17 mouse cellular contexts compared by ENCODE assay signal in the genomic region with DNA sequence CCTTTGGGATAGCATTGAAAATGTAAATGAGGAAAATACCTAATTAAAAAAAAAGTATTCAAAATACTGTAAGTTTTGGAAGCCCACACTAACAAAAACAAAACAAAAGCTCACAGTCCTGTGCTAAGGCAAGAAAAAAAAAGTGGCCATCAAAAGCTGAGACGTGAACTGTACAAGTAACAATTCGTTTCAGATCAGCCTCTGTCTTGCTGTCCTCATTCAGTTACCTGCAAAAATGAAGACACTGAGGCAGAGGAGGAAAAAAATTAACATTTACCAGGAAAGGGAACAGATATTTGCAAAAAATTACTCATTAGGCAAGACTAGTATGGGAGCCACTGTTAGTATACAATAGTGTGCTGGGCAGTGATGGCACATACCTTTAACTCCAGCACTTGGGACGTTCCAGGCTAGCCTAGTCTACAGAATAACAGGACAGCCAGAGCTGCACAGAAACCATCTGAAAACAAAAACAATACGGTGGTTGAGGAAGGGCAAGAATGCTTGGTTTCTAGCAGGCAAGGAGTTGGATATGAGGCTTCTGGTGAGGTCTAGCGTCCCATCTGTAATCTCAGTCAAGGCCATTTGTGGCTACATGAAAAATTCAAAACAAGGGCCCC. TPM values are rescaled to one million over a fixed set of nuclear protein-coding genes. Genes with fewer than 3 reads are reported as not detected.
DNase-seq lines count a peak whose midpoint lies in the region; ATAC-seq and TF ChIP-seq lines count a peak whose summit lies in the region.
"Had no signal": no experiment of that assay in that cellular context is flagged by ENCODE, and none has a peak within 500 bp of the region (broad histone marks: within the 10 kb centered on the region; RNA-seq: fewer than 3 reads in every experiment).

No protein-coding gene starts in this region.

- no peaks in the 10 kb centered on the region; the same call in 1 of the 2 replicates for H3K9me3 ChIP-seq in liver, embryonic 12.5 days (replicated peaks)
- no peaks in the 10 kb centered on the region for H3K9me3 ChIP-seq in liver, postnatal 0 days (ENCODE audit: low read length)
- H3K9me3 ChIP-seq in liver, embryonic 16.5 days (replicated peaks; ENCODE audit: control insufficient read depth, low read length): no peaks in the 10 kb centered on the region
- H3K9me3 ChIP-seq: heart, embryonic 12.5 days had no signal

- H3K27me3 ChIP-seq in liver, embryonic 12.5 days (replicated peaks): 0 out of 2 replicates have a peak, but pooled peaks cover 3% of the 10 kb centered on the region
- H3K27me3 ChIP-seq in liver, postnatal 0 days (ENCODE audit: insufficient read depth, low read length): no peaks in the 10 kb centered on the region
- no peaks in the 10 kb centered on the region for H3K27me3 ChIP-seq in C2C12 (ENCODE audit: control insufficient read depth, insufficient read depth, insufficient read length)
- H3K27me3 ChIP-seq in liver, embryonic 16.5 days (ENCODE audit: control insufficient read depth, insufficient read depth, low read depth, low read length): no peaks in the 10 kb centered on the region
- H3K27me3 ChIP-seq: heart, embryonic 12.5 days had no signal

- no peak for TF ChIP-seq EP300 in liver, postnatal 0 days (IDR thresholded peaks at IDR 0.05; ENCODE audit: low read depth)

- ATAC-seq in liver, embryonic 12.5 days: no peak
- ATAC-seq in liver, postnatal 0 days: no peak
- ATAC-seq in liver, embryonic 16.5 days (ENCODE audit: low read depth): no peak

- DNase-seq in liver, postnatal 0 days: no peak
- peak; percentile 58 for DNase-seq in WW6 (ENCODE audit: low read depth, low spot score)
- DNase-seq in heart, adult 18-20 months: no peak
- DNase-seq in T-cell, adult 2 months (ENCODE audit: low spot score): no peak
- DNase-seq: adrenal gland, postnatal 10 days; cerebellum, adult 18-20 months; gastrocnemius, postnatal 36 days; heart, postnatal 4 days; lung, postnatal 14 days; retina, postnatal 1 day; thymus, adult 18-20 months had no signal

- H3K27ac ChIP-seq in liver, embryonic 12.5 days: peak overlapping the region; percentile 42
- no peak overlapping the region; the same call in 1 of the 2 replicates for H3K27ac ChIP-seq in liver, postnatal 0 days (ENCODE audit: low read depth)
- 0 out of 2 replicates have a peak overlapping the region, but pooled peaks have one; percentile 0 for H3K27ac ChIP-seq in liver, embryonic 16.5 days (ENCODE audit: low read length)
- H3K27ac ChIP-seq: left cerebral cortex, adult 2 months had no signal

- peaks cover 39% of the 10 kb centered on the region for H3K79me2 ChIP-seq in C2C12 (ENCODE audit: control insufficient read depth, insufficient read depth)

- peaks cover 25% of the 10 kb centered on the region for H3K4me1 ChIP-seq in liver, embryonic 12.5 days
- H3K4me1 ChIP-seq in liver, postnatal 0 days (ENCODE audit: insufficient read depth): peaks cover 12% of the 10 kb centered on the region; the same call in 1 of the 2 replicates
- peaks cover 17% of the 10 kb centered on the region for H3K4me1 ChIP-seq in liver, embryonic 16.5 days (ENCODE audit: control insufficient read depth, low read depth, low read length)

- no peak overlapping the region for H3K4me3 ChIP-seq in liver, embryonic 12.5 days
- no peak overlapping the region for H3K4me3 ChIP-seq in liver, postnatal 0 days (ENCODE audit: low read depth, low read length)
- no peak overlapping the region for H3K4me3 ChIP-seq in C2C12 (ENCODE audit: insufficient read depth, poor library complexity, severe bottlenecking)
- H3K4me3 ChIP-seq in liver, embryonic 16.5 days (ENCODE audit: low read depth, low read length): no peak overlapping the region
- H3K4me3 ChIP-seq: heart, embryonic 12.5 days; left cerebral cortex, adult 2 months had no signal

- peaks cover 32% of the 10 kb centered on the region for H3K36me3 ChIP-seq in liver, embryonic 12.5 days
- peaks cover 27% of the 10 kb centered on the region for H3K36me3 ChIP-seq in liver, postnatal 0 days (replicated peaks; ENCODE audit: insufficient read depth, low read length)
- H3K36me3 ChIP-seq in C2C12 (ENCODE audit: control insufficient read depth, insufficient read depth): peaks cover 32% of the 10 kb centered on the region
- H3K36me3 ChIP-seq in liver, embryonic 16.5 days (ENCODE audit: control insufficient read depth, insufficient read depth): peaks cover 30% of the 10 kb centered on the region

- no peak overlapping the region for H3ac ChIP-seq in C2C12 (ENCODE audit: control insufficient read depth, insufficient read length, low read depth)

- H3K9ac ChIP-seq in liver, embryonic 12.5 days: peak overlapping the region; percentile 88; the same call in 1 of the 2 replicates
- H3K9ac ChIP-seq in liver, postnatal 0 days (replicated peaks): no peak overlapping the region
- H3K9ac ChIP-seq in liver, embryonic 16.5 days (ENCODE audit: low read depth, low read length): no peak overlapping the region
- H3K9ac ChIP-seq: heart, embryonic 12.5 days had no signal

- WGBS in liver, embryonic 12.5 days (ENCODE audit: insufficient replicate concordance): 7% methylated on average over 5 of the region's 5 CpGs
- 18% methylated on average over 5 of the region's 5 CpGs for WGBS in liver, postnatal 0 days (ENCODE audit: insufficient replicate concordance)
- WGBS in liver, embryonic 16.5 days (ENCODE audit: insufficient replicate concordance): 9% methylated on average over 5 of the region's 5 CpGs

- no peak overlapping the region for H3K4me2 ChIP-seq in liver, embryonic 12.5 days
- H3K4me2 ChIP-seq in liver, postnatal 0 days (ENCODE audit: low read depth, low read length): no peak overlapping the region
- no peak overlapping the region for H3K4me2 ChIP-seq in liver, embryonic 16.5 days (ENCODE audit: low read depth, low read length)
- H3K4me2 ChIP-seq: heart, embryonic 12.5 days had no signal

- H3K79me3 ChIP-seq in C2C12 (ENCODE audit: low read depth): peaks cover 27% of the 10 kb centered on the region

- no peak for TF ChIP-seq CTCF in liver, postnatal 0 days (IDR thresholded peaks at IDR 0.05; ENCODE audit: low read depth)
- TF ChIP-seq CTCF in C2C12 (IDR thresholded peaks at IDR 0.05; ENCODE audit: control insufficient read depth, insufficient read depth, insufficient read length): no peak

TF ChIP-seq in C2C12, 6 proteins besides CTCF, POLR2A, EP300 and RAD21:
- no peak for TF ChIP-seq MYOD1 (IDR thresholded peaks at IDR 0.05; ENCODE audit: control insufficient read depth, insufficient read length, low read depth)
- no peak for TF ChIP-seq USF1 (IDR thresholded peaks at IDR 0.05; ENCODE audit: low read depth)
- TF ChIP-seq MAX (IDR thresholded peaks at IDR 0.05): peak; percentile 6
- no peak for TF ChIP-seq FOSL1 (IDR thresholded peaks at IDR 0.05; ENCODE audit: insufficient read depth, low read length, poor library complexity, severe bottlenecking)
- TF ChIP-seq CEBPB (IDR thresholded peaks at IDR 0.05; ENCODE audit: low read depth): no peak
- no peak for TF ChIP-seq MYOG (IDR thresholded peaks at IDR 0.05; ENCODE audit: control insufficient read depth, extremely low read depth, insufficient read length)
TF ChIP-seq in C2C12: peak in this region for 1.

RNA-seq across cellular contexts. Expression of a gene that starts 4.4 kb away (rescaled TPM):
- polyA plus RNA-seq in liver, embryonic 12.5 days (2016; fragmentation: Nextera tagmentation; extraction: Ambion mirVana): 133 and 141 TPM in 2 replicates
- 64.4 and 68.0 TPM in 2 replicates for polyA plus RNA-seq in liver, postnatal 0 days (2015; fragmentation: Nextera tagmentation; extraction: Ambion mirVana)
- polyA plus RNA-seq in C2C12 (2012; fragmentation: generic; extraction: Trizol): 207 TPM
- 133 and 137 TPM in 2 replicates for polyA plus RNA-seq in liver, embryonic 16.5 days (2015; fragmentation: Nextera tagmentation; extraction: Ambion mirVana)
- total RNA-seq in heart, adult 18-20 months (2021): 10 to 100 TPM; 42.4 to 48.1 TPM

RNA-seq across cellular contexts. Expression of a gene that starts 8.0 kb away (rescaled TPM):
- polyA plus RNA-seq in liver, embryonic 12.5 days (2016; fragmentation: Nextera tagmentation; extraction: Ambion mirVana): 87.1 and 95.9 TPM in 2 replicates
- 36.0 and 36.8 TPM in 2 replicates for polyA plus RNA-seq in liver, postnatal 0 days (2015; fragmentation: Nextera tagmentation; extraction: Ambion mirVana)
- polyA plus RNA-seq in C2C12 (2012; fragmentation: generic; extraction: Trizol): 116 TPM
- 40.0 and 48.3 TPM in 2 replicates for polyA plus RNA-seq in liver, embryonic 16.5 days (2015; fragmentation: Nextera tagmentation; extraction: Ambion mirVana)
- total RNA-seq in heart, adult 18-20 months (2021): 10 to 100 TPM; 18.8 to 22.3 TPM

RNA-seq across cellular contexts. Expression of a gene that starts 12.9 kb away (rescaled TPM):
- 2.1 and 2.3 TPM in 2 replicates for polyA plus RNA-seq in liver, embryonic 12.5 days (2016; fragmentation: Nextera tagmentation; extraction: Ambion mirVana)
- 0.31 and 0.43 TPM in 2 replicates for polyA plus RNA-seq in liver, postnatal 0 days (2015; fragmentation: Nextera tagmentation; extraction: Ambion mirVana)
- 1.7 TPM for polyA plus RNA-seq in C2C12 (2012; fragmentation: generic; extraction: Trizol)
- polyA plus RNA-seq in liver, embryonic 16.5 days (2015; fragmentation: Nextera tagmentation; extraction: Ambion mirVana): 0.45 and 0.63 TPM in 2 replicates
- under 1 TPM in 1 of 2 experiments, not detected in 1; 0.72 TPM for total RNA-seq in heart, adult 18-20 months (2021)
- total RNA-seq: heart, postnatal 4 days had no signal
- polyA plus RNA-seq: small intestine, adult 2 months had no signal

RNA-seq across cellular contexts. Expression of a gene that starts 13.6 kb away (rescaled TPM):
- 56.2 and 58.4 TPM in 2 replicates for polyA plus RNA-seq in liver, embryonic 12.5 days (2016; fragmentation: Nextera tagmentation; extraction: Ambion mirVana)
- polyA plus RNA-seq in liver, postnatal 0 days (2015; fragmentation: Nextera tagmentation; extraction: Ambion mirVana): 36.3 and 37.5 TPM in 2 replicates
- polyA plus RNA-seq in C2C12 (2012; fragmentation: generic; extraction: Trizol): 32.9 TPM
- 57.8 and 59.8 TPM in 2 replicates for polyA plus RNA-seq in liver, embryonic 16.5 days (2015; fragmentation: Nextera tagmentation; extraction: Ambion mirVana)
- total RNA-seq in heart, adult 18-20 months (2021): 10 to 100 TPM; 21.3 to 27.1 TPM

RNA-seq across cellular contexts. Expression of a gene that starts 29.3 kb away (rescaled TPM):
- polyA plus RNA-seq in liver, embryonic 12.5 days (2016; fragmentation: Nextera tagmentation; extraction: Ambion mirVana): 116 and 130 TPM in 2 replicates
- 47.9 and 49.9 TPM in 2 replicates for polyA plus RNA-seq in liver, postnatal 0 days (2015; fragmentation: Nextera tagmentation; extraction: Ambion mirVana)
- polyA plus RNA-seq in C2C12 (2012; fragmentation: generic; extraction: Trizol): 78.5 TPM
- 77.8 and 87.7 TPM in 2 replicates for polyA plus RNA-seq in liver, embryonic 16.5 days (2015; fragmentation: Nextera tagmentation; extraction: Ambion mirVana)
- 10 to 100 TPM; 31.6 to 35.6 TPM for total RNA-seq in heart, adult 18-20 months (2021)
